Mouse (Mus musculus): ENCODE results near the gene Vmn1r93. TPM values are rescaled to one million over a fixed set of nuclear protein-coding genes. Genes with fewer than 3 reads are reported as not detected.
"Not testable (repeated sequence)": the region's sequence is repeated elsewhere in the genome, so short reads cannot be mapped to it uniquely, and the experiment has no call there.

Gene Vmn1r93
- not detected in 2 replicates for polyA plus RNA-seq (2016; fragmentation: Nextera tagmentation; extraction: Ambion mirVana)

DNA sequence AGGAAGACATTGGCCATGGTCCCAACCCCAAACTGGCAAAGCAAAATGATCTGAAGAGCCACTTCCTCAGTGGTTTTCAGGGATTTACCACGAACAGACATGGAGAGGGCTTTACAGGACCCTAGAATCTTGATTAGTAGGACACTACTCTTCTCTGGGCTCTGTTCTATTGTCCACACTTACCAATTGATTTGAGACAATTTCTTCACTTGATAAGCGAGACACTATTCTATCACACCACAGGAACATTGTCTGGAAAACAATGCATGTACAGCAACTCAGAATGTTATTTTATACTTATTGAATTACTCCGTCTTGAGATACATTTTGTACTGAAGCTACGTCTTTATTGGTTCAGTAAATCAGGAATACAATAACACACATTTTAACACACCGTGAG is at the start of gene Vmn1r93:
Gene Vmn1r93 (minus strand): TSS at position 101 of the 400 bp plus-strand sequence.
- not testable (repeated sequence) for H3K4me2 ChIP-seq; H3K4me1 ChIP-seq; H3K27ac ChIP-seq; H3K9ac ChIP-seq; H3K9me3 ChIP-seq; H3K4me3 ChIP-seq (replicated peaks); H3K27me3 ChIP-seq; H3K36me3 ChIP-seq (replicated peaks); ATAC-seq (ENCODE audit: low FRiP score)
- no CpG with 5 or more reads among the region's 5 CpGs for WGBS

DNA sequence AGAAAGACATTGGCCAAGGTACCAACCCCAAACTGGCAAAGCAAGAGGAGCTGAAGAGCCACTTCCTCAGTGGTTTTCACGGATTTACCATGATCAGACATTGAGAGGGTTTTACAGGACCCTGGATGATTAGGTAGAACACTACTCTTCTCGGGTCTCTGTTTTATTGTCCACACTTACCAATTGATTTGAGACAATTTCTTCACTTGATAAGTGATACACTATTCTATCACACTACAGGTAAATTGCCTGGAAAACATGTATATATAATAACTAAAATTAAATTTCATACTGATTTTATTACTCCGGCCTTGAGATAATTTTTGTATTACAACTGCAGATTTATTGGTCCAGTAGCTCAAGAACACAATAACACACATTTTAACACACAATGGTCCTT is 29.4 kb upstream of the Vmn1r93 start, which contains the start of gene Vmn1r94:
Gene Vmn1r94 (minus strand): TSS at position 101 of the 400 bp plus-strand sequence.
- H3K27ac ChIP-seq; H3K4me1 ChIP-seq; H3K9me3 ChIP-seq; H3K27me3 ChIP-seq; H3K4me2 ChIP-seq; ATAC-seq (ENCODE audit: low FRiP score); H3K4me3 ChIP-seq (replicated peaks); H3K36me3 ChIP-seq (replicated peaks); H3K9ac ChIP-seq: not testable (repeated sequence)
- no CpG with 5 or more reads among the region's 3 CpGs for WGBS

DNA sequence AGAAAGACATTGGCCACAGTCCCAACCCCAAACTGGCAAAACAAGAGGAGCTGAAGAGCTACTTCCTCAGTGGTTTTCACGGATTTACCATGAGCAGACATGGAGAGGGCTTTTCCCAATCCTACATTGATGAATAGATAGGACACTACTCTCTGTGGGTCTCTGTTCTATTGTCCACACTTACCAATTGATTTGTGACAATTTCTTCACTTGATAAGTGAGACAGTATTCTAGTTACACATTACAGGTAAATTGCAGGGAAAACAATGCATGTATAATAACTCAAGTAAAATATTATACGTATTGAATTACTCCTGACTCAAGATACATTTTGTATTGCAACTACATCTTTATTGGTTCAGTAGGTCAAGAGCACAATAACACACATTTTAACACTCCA is 16.4 kb downstream of the Vmn1r93 start, which contains the start of gene Gm16442:
Gene Gm16442 (minus strand): TSS at position 101 of the 400 bp plus-strand sequence.
- H3K27me3 ChIP-seq; ATAC-seq (ENCODE audit: low FRiP score); H3K4me3 ChIP-seq (replicated peaks); H3K9ac ChIP-seq; H3K4me1 ChIP-seq; H3K4me2 ChIP-seq; H3K27ac ChIP-seq; H3K36me3 ChIP-seq (replicated peaks); H3K9me3 ChIP-seq: not testable (repeated sequence)
- WGBS: no CpG with 5 or more reads among the region's 2 CpGs

- H3K27me3 ChIP-seq; H3K9ac ChIP-seq; H3K4me3 ChIP-seq (replicated peaks); H3K36me3 ChIP-seq (replicated peaks); H3K4me1 ChIP-seq; H3K4me2 ChIP-seq; H3K9me3 ChIP-seq; H3K27ac ChIP-seq; ATAC-seq (ENCODE audit: low FRiP score): not testable (repeated sequence)
- WGBS: 85% methylated on average over 5 of the region's 5 CpGs
Observed at GRCm38 (mm10) chr7:20099380-20099779, 39.5 kb downstream of the Vmn1r93 start, which contains the start of gene Vmn1r91. TSS of gene Vmn1r91 (plus strand) at chr7:20099680.

Other genes with a start within 250 kb of the Vmn1r93 start
- 3.2 and 4.3 TPM in 2 replicates for gene Pvr, start 217.9 kb downstream of the Vmn1r93 start, polyA plus RNA-seq (2016; fragmentation: Nextera tagmentation; extraction: Ambion mirVana)
- gene Igsf23, start 188.3 kb downstream of the Vmn1r93 start, polyA plus RNA-seq (2016; fragmentation: Nextera tagmentation; extraction: Ambion mirVana): not detected in 2 replicates
- gene Ceacam20, start 173.7 kb downstream of the Vmn1r93 start, polyA plus RNA-seq (2016; fragmentation: Nextera tagmentation; extraction: Ambion mirVana): not detected in 2 replicates
- gene Nlrp9b, start 147.6 kb downstream of the Vmn1r93 start, polyA plus RNA-seq (2016; fragmentation: Nextera tagmentation; extraction: Ambion mirVana): not detected in 2 replicates
- not detected in 2 replicates for gene Vmn1r91, start 39.4 kb downstream of the Vmn1r93 start, polyA plus RNA-seq (2016; fragmentation: Nextera tagmentation; extraction: Ambion mirVana)
- gene Gm16442, start 16.5 kb downstream of the Vmn1r93 start, polyA plus RNA-seq (2016; fragmentation: Nextera tagmentation; extraction: Ambion mirVana): not detected in 2 replicates
- not detected in 2 replicates for gene Vmn1r94, start 29.3 kb upstream of the Vmn1r93 start, polyA plus RNA-seq (2016; fragmentation: Nextera tagmentation; extraction: Ambion mirVana)
- not detected in 2 replicates for gene Vmn1r95, start 54.6 kb upstream of the Vmn1r93 start, polyA plus RNA-seq (2016; fragmentation: Nextera tagmentation; extraction: Ambion mirVana)
- not detected in 2 replicates for gene Gm6164, start 66.5 kb upstream of the Vmn1r93 start, polyA plus RNA-seq (2016; fragmentation: Nextera tagmentation; extraction: Ambion mirVana)
- not detected in 2 replicates for gene Gm4498, start 94.7 kb upstream of the Vmn1r93 start, polyA plus RNA-seq (2016; fragmentation: Nextera tagmentation; extraction: Ambion mirVana)
- not detected in 2 replicates for gene Gm5890, start 123.7 kb upstream of the Vmn1r93 start, polyA plus RNA-seq (2016; fragmentation: Nextera tagmentation; extraction: Ambion mirVana)
- not detected in 2 replicates for gene Gm4133, start 195.0 kb upstream of the Vmn1r93 start, polyA plus RNA-seq (2016; fragmentation: Nextera tagmentation; extraction: Ambion mirVana)
- not detected in 2 replicates for gene Gm5728, start 236.3 kb upstream of the Vmn1r93 start, polyA plus RNA-seq (2016; fragmentation: Nextera tagmentation; extraction: Ambion mirVana)

Data from forebrain, embryonic 12.5 days (tissue).